Mouse (Mus musculus) liver, postnatal 0 days (tissue): ENCODE results near the gene Nags.

Experiments
- CTCF ChIP-seq: sonication (generic); IDR thresholded peaks from 2 replicates; pipeline ENCODE4 v1.5.1; 2016; ENCODE audit warnings: antibody characterized with exemption, low read depth
- EP300 ChIP-seq: IDR thresholded peaks from 2 replicates; pipeline ENCODE4 v1.6.1; 2016; ENCODE audit warnings: antibody characterized with exemption, low read depth, mild to moderate bottlenecking

- TF ChIP-seq CTCF (0 out of 2 replicates have a peak, but pooled peaks have one; percentile 12), EP300 (no peak)
Observed at GRCm38 (mm10) chr11:102147213-102147989, 2.1 kb downstream of the Nags start.
